Mouse (Mus musculus) small intestine, adult 2 months (tissue): ENCODE results near the gene 1700001F09Rik. TPM values are rescaled to one million over a fixed set of nuclear protein-coding genes. Genes with fewer than 3 reads are reported as not detected.
"Not testable (repeated sequence)": the region's sequence is repeated elsewhere in the genome, so short reads cannot be mapped to it uniquely, and the experiment has no call there.

Experiments
- H3K27ac ChIP-seq: fragments of 200-500 bp; 2 replicates; pipeline ENCODE4 v1.5.1; 2012; ENCODE audit warnings: low read depth, low read length, control low read depth, inconsistent platforms; ENCODE audit not compliant: insufficient read depth
- H3K27me3 ChIP-seq: fragments of 200-500 bp; 2 replicates; pipeline ENCODE4 v1.6.1; 2012; ENCODE audit warnings: mild to moderate bottlenecking, moderate library complexity, low read length, inconsistent platforms; ENCODE audit not compliant: control insufficient read depth, insufficient read depth
- H3K36me3 ChIP-seq: fragments of 200-500 bp; 2 replicates; pipeline ENCODE4 v1.6.1; 2012; ENCODE audit warnings: mild to moderate bottlenecking, low read length, control low read depth, inconsistent platforms; ENCODE audit not compliant: control insufficient read depth, insufficient read depth
- H3K4me1 ChIP-seq: fragments of 200-500 bp; 2 replicates; pipeline ENCODE4 v1.6.1; 2012; ENCODE audit warnings: low read length, inconsistent platforms, mixed read lengths; ENCODE audit not compliant: control insufficient read depth, insufficient read depth, insufficient read length
- H3K4me3 ChIP-seq: fragments of 200-500 bp; 2 replicates; pipeline ENCODE4 v1.5.1; 2012; ENCODE audit warnings: low read depth, mild to moderate bottlenecking, control low read depth, inconsistent platforms, low read length, moderate library complexity
- WGBS: fragments of 180-500 bp; shearing (Covaris S2); methylation state at CpG from one replicate; pipeline ENCODE4 v1.1.7; 2018; 5-methylcytosine and 5-hydroxymethylcytosine counted together
- polyA plus RNA-seq: library from polyadenylated mRNA; depleted of rRNA; stranded (reverse); fragments of >200 nt; gene quantifications from 2 replicates; pipeline ENCODE4 v1.2.3, GENCODE M21; 2012; rRNA removed

Gene 1700001F09Rik
- not detected in 2 replicates for polyA plus RNA-seq

GRCm38 (mm10) chr14:43347711-43348110 is at the start of gene 1700001F09Rik:
TSS of gene 1700001F09Rik (minus strand) at chr14:43347811.
- not testable (repeated sequence) for H3K27me3 ChIP-seq, H3K4me1 ChIP-seq, H3K4me3 ChIP-seq

GRCm38 (mm10) chr14:43361713-43362112 is 14.1 kb upstream of the 1700001F09Rik start:
- H3K27me3 ChIP-seq, H3K4me1 ChIP-seq, H3K36me3 ChIP-seq, H3K4me3 ChIP-seq, H3K27ac ChIP-seq: not testable (repeated sequence)
- WGBS: 85% methylated on average over 11 of the region's 11 CpGs

More at GRCm38 (mm10) chr14:43347711-43348110, at the start of gene 1700001F09Rik:
- H3K27ac ChIP-seq, H3K36me3 ChIP-seq: not testable (repeated sequence)

GRCm38 (mm10) chr14:43359246-43359645 is 11.6 kb upstream of the 1700001F09Rik start:
- 63% methylated on average over 1 of the region's 1 CpGs for WGBS

GRCm38 (mm10) chr14:43357496-43357895 is 9.9 kb upstream of the 1700001F09Rik start:
- H3K4me3 ChIP-seq, H3K36me3 ChIP-seq, H3K27ac ChIP-seq, H3K27me3 ChIP-seq, H3K4me1 ChIP-seq: not testable (repeated sequence)

More at GRCm38 (mm10) chr14:43359246-43359645, 11.6 kb upstream of the 1700001F09Rik start:
- not testable (repeated sequence) for H3K27me3 ChIP-seq, H3K4me3 ChIP-seq, H3K36me3 ChIP-seq, H3K27ac ChIP-seq, H3K4me1 ChIP-seq

- H3K4me3 ChIP-seq, H3K4me1 ChIP-seq, H3K27ac ChIP-seq, H3K27me3 ChIP-seq, H3K36me3 ChIP-seq: not testable (repeated sequence)
- 88% methylated on average over 2 of the region's 2 CpGs for WGBS
These were observed 5.3 kb upstream of the 1700001F09Rik start for GRCm38 (mm10) chr14:43352944-43353343.

GRCm38 (mm10) chr14:43337646-43338045 is 10.0 kb downstream of the 1700001F09Rik start:
- WGBS: 36% methylated on average over 1 of the region's 1 CpGs

GRCm38 (mm10) chr14:43331362-43331880 is 16.2 kb downstream of the 1700001F09Rik start:
- 93% methylated on average over 11 of the region's 11 CpGs for WGBS
- H3K4me3 ChIP-seq, H3K27ac ChIP-seq: not testable (repeated sequence)

More at GRCm38 (mm10) chr14:43337646-43338045, 10.0 kb downstream of the 1700001F09Rik start:
- H3K36me3 ChIP-seq, H3K4me3 ChIP-seq, H3K27ac ChIP-seq, H3K4me1 ChIP-seq, H3K27me3 ChIP-seq: not testable (repeated sequence)

GRCm38 (mm10) chr14:43328603-43329002 is 19.0 kb downstream of the 1700001F09Rik start:
- not testable (repeated sequence) for H3K27me3 ChIP-seq, H3K27ac ChIP-seq, H3K4me3 ChIP-seq, H3K4me1 ChIP-seq, H3K36me3 ChIP-seq
- WGBS: 57% methylated on average over 2 of the region's 2 CpGs

More at GRCm38 (mm10) chr14:43331362-43331880, 16.2 kb downstream of the 1700001F09Rik start:
- not testable (repeated sequence) for H3K36me3 ChIP-seq, H3K27me3 ChIP-seq, H3K4me1 ChIP-seq

- H3K4me3 ChIP-seq, H3K4me1 ChIP-seq, H3K36me3 ChIP-seq, H3K27ac ChIP-seq, H3K27me3 ChIP-seq: not testable (repeated sequence)
These were observed 28.1 kb downstream of the 1700001F09Rik start for GRCm38 (mm10) chr14:43319516-43319915.

GRCm38 (mm10) chr14:43293503-43293902 is 54.1 kb downstream of the 1700001F09Rik start, which contains the start of gene Gm8127:
TSS of gene Gm8127 (minus strand) at chr14:43293832.
- H3K36me3 ChIP-seq, H3K4me3 ChIP-seq, H3K27me3 ChIP-seq, H3K27ac ChIP-seq, H3K4me1 ChIP-seq: not testable (repeated sequence)
- WGBS: 76% methylated on average over 3 of the region's 3 CpGs
